Mouse (Mus musculus): ENCODE data around the gene Gm20594.

Gm20594 gene

DNA sequence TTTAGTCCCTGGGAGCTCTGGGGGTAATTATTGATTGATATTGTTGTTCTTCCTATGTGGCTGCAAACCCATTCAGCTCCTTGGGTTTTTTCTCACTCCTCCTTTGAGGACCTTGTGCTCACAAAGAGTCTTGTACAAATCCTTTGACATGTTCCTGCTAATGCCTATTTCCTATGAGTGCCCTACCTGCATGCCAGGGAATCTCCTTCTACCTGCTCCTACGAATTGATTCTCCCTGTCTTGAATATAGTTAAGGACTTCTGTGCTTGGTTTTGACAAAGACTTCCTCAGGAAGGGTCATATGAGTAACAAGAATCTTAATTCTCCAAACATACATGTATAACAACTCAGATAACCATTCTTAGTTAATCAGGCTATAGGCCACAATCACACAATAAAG is at the start of gene Gm20594:
Gene Gm20594, plus strand, starts transcription at position 301 of the 400 bp plus-strand sequence.
- DNase-seq (ENCODE audit: extremely low read depth, low read depth) = no peak

DNA sequence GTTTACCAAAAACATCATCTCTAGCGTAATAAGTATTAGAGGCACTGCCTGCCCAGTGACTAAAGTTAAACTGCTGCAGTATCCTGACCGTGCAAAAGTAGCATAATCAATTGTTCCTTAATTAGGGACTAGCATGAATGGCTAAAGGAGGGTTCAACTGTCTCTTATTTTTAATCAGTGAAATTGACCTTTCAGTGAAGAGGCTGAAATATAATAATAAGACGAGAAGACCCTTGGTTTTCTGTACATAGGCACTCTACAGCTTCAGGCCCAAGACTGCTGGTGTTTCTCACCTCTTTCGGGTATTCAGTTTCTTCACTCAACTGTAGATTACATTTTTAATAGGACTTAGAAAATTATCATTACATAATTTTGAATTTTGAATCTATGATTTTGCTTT is 398 bp downstream of the Gm20594 start:
- no peak for DNase-seq (ENCODE audit: extremely low read depth, low read depth)

DNA sequence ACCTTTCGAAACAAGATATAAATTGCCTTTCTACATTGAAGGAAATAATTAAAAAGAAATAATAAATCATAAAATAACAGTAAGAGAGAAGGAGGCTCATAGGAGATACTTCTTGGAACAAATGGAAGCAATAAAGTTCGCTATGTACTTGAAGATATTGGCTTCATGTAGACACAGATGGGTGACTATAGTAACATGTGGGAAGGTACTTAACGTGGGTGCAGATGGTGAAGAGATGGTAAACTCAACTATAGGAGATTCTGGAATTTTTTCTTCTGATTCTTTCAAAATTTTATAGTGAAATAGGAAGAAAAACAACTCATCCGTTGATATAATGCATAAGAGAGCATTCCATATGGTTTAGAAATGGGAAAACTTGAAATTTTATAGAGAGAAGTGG is 16.1 kb downstream of the Gm20594 start:
- DNase-seq (ENCODE audit: extremely low read depth, low read depth) = no peak

DNA sequence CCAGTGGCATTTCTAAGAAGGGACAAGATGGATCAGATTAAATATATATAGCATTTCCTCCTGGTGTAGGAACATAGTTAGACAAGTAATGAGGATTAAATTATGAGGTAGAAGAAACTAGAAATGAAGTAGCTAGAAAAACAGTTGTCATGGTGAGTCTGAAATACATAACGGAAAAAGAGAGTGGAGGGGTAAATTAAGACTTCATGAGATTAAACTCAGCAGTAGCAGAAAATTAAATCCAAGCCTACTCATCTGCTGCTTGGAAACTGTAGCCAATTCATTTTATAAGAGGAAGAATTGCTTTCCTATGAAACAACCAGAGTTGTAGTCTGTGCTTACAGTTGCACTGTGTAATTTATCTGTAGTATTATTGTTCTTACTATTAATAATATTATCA is 29.1 kb downstream of the Gm20594 start:
- no peak for DNase-seq (ENCODE audit: extremely low read depth, low read depth)
